Mouse (Mus musculus): ENCODE measurements around the gene Med25. TPM values are rescaled to one million over a fixed set of nuclear protein-coding genes. Genes with fewer than 3 reads are reported as not detected.

The Med25 gene
- polyA plus RNA-seq, 1 experiment = 57.4 TPM

DNA sequence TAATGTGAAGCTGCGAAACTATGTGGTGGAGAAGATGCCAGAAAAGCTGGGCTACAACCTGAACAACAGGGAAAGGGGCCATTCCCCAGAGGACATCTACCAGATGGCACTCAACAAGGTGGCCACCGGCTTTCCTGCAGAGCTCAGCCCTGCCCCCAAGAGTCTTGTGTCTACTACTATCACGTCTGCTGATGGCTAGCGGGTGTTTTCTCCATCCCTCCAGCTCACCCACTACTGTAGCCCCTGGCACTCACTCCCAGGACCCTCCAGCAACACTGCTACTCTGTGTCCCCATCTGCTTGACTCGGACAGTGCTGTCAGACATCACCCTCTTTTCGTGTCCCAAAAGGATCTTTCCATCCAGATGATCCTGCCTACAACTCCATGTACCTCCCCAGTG lies 54.4 kb downstream of the Med25 start:
- H3K4me2 ChIP-seq (ENCODE audit: low read depth) = no peak overlapping the region
- no peaks in the 10 kb centered on the region for H3K79me2 ChIP-seq (ENCODE audit: control insufficient read depth, insufficient read depth)
- H3K4me3 ChIP-seq = no peak overlapping the region
- H3K27me3 ChIP-seq (ENCODE audit: control insufficient read depth, insufficient read depth, insufficient read length) = no peaks in the 10 kb centered on the region
- H3ac ChIP-seq (ENCODE audit: control insufficient read depth, insufficient read length) = no peak overlapping the region
- TF ChIP-seq MYOG (IDR thresholded peaks at IDR 0.05; ENCODE audit: control insufficient read depth in 1 of 3, insufficient read depth in 1 of 3, insufficient read length in 2 of 3, low read depth in 2 of 3) (no peak), MYOD1 (IDR thresholded peaks at IDR 0.05; ENCODE audit: control insufficient read depth in 1 of 3, insufficient read length in 2 of 3, low read depth in 2 of 3) (no peak), POLR2AphosphoS2 (IDR thresholded peaks at IDR 0.05; ENCODE audit: insufficient read length, low read depth) (peak; percentile 70)
- no peaks in the 10 kb centered on the region for H3K36me3 ChIP-seq (ENCODE audit: control insufficient read depth, insufficient read depth)

DNA sequence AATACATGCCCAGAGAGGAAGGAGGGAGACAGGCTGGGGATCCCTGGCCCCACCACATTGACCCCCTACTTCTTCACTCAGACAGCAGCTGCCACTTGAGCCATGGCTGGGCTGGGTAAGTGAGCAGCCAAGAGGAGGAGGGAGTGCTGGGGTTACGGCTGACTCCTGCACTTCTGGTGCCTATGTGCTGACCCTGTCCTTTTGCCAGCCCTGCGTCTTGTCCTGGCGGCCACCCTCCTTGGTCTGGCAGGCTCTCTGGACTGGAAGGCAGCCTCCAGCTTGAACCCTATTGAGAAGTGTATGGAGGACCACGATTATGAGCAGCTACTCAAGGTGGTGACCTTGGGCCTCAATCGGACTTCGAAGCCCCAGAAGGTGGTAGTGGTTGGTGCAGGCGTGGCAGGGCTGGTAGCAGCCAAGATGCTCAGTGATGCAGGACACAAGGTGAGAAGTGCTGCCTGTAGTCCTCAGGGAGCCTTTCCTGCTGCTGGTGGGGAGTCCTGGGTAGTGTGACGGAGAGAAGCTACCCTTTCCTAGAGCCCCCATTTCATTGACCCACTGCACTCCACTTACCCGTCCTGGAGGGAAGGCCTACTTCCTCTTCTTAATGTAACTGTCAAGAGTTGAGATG lies 56.0 kb downstream of the Med25 start:
- no peak overlapping the region for H3K4me2 ChIP-seq (ENCODE audit: low read depth)

GRCm38 (mm10) chr7:44836016-44836404 lies 56.5 kb downstream of the Med25 start:
- Histone ChIP-seq H3ac (ENCODE audit: control insufficient read depth, insufficient read length) (no peak overlapping the region), H3K4me2 (ENCODE audit: low read depth) (no peak overlapping the region), H3K4me3 (no peak overlapping the region), H3K36me3 (ENCODE audit: control insufficient read depth, insufficient read depth) (peaks cover 9% of the 10 kb centered on the region), H3K27me3 (ENCODE audit: control insufficient read depth, insufficient read depth, insufficient read length) (no peaks in the 10 kb centered on the region), H3K79me2 (ENCODE audit: control insufficient read depth, insufficient read depth) (peaks cover 6% of the 10 kb centered on the region)
- TF ChIP-seq USF1 (IDR thresholded peaks at IDR 0.05; ENCODE audit: low read depth) (no peak), CEBPB (IDR thresholded peaks at IDR 0.05; ENCODE audit: insufficient read depth, poor library complexity, severe bottlenecking) (no peak)

More for the DNA sequence above, 56.0 kb downstream of the Med25 start:
- H3K36me3 ChIP-seq (ENCODE audit: control insufficient read depth, insufficient read depth) = peaks cover 4% of the 10 kb centered on the region
- H3ac ChIP-seq (ENCODE audit: control insufficient read depth, insufficient read length) = no peak overlapping the region
- no peak overlapping the region for H3K4me3 ChIP-seq
- peaks cover 2% of the 10 kb centered on the region for H3K79me2 ChIP-seq (ENCODE audit: control insufficient read depth, insufficient read depth)
- H3K27me3 ChIP-seq (ENCODE audit: control insufficient read depth, insufficient read depth, insufficient read length) = no peaks in the 10 kb centered on the region
- TF ChIP-seq POLR2AphosphoS2 (IDR thresholded peaks at IDR 0.05; ENCODE audit: insufficient read length, low read depth) (peak; percentile 62), MYOD1 (IDR thresholded peaks at IDR 0.05; ENCODE audit: control insufficient read depth in 1 of 3, insufficient read length in 2 of 3, low read depth in 2 of 3) (no peak)

DNA sequence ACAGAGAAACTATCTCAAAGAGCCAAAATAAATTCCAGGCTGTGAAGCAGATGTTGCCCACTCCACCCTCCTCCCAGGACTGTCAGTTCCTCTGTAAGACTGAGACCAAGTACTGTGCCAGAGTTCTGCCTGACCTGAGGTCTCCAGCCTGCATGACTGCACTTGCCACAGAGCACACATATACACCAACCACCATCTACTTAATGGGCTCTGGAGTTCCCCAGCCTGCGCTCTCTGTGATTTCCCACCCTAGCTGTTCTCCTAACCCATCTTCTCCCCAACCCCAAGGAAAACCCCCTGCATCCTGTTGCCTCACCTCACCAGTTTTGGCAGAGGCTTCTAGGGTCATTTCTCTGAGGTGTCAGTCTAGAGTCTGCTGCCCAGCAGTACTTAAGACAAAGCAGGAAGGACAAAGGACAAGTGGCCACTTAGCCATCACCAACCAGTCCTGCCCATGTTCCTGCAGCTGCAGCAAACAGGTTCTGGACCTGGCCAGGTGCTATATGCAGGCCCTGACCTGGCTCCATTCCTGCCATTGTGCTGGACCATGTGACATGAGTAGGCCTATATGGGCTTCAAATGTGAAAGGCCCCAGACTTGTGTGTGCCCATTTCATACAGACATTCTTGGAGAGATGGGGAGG lies 57.0 kb downstream of the Med25 start:
- H3ac ChIP-seq (ENCODE audit: control insufficient read depth, insufficient read length) = no peak overlapping the region
- H3K79me2 ChIP-seq (ENCODE audit: control insufficient read depth, insufficient read depth) = peaks cover 12% of the 10 kb centered on the region
- no peaks in the 10 kb centered on the region for H3K27me3 ChIP-seq (ENCODE audit: control insufficient read depth, insufficient read depth, insufficient read length)
- peaks cover 14% of the 10 kb centered on the region for H3K36me3 ChIP-seq (ENCODE audit: control insufficient read depth, insufficient read depth)
- no peak overlapping the region for H3K4me2 ChIP-seq (ENCODE audit: low read depth)
- H3K4me3 ChIP-seq = no peak overlapping the region
- TF ChIP-seq POLR2AphosphoS2 (IDR thresholded peaks at IDR 0.05; ENCODE audit: insufficient read length, low read depth) = peak; percentile 72
- TF ChIP-seq E2F4 (IDR thresholded peaks at IDR 0.05; ENCODE audit: insufficient read depth) = no peak

DNA sequence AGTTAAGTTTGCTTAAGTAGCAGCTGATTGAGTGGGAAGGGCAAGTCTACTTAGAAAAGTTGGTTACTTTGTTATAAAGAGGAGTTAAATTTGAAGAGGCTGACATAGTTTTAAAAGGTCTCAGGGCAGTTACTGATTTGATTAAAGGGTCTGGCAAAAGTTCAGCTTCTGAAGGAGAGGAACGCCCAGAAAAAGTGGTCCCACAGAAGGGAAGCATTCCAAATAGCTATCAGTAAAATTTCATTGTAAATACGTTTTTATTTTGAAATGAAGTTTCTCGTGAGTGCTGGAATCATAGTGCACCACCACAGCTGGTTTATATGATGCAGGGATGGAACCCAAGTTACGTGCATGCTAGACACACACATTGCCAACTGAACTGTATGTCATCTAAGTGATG lies 59.7 kb downstream of the Med25 start:
- Histone ChIP-seq H3K27me3 (ENCODE audit: control insufficient read depth, insufficient read depth, insufficient read length) (no peaks in the 10 kb centered on the region), H3K4me3 (no peak overlapping the region), H3K79me2 (ENCODE audit: control insufficient read depth, insufficient read depth) (peaks cover 28% of the 10 kb centered on the region), H3K4me2 (ENCODE audit: low read depth) (no peak overlapping the region), H3K36me3 (ENCODE audit: control insufficient read depth, insufficient read depth) (peaks cover 26% of the 10 kb centered on the region), H3ac (ENCODE audit: control insufficient read depth, insufficient read length) (no peak overlapping the region)
- no peak for TF ChIP-seq POLR2A (IDR thresholded peaks at IDR 0.05; ENCODE audit: insufficient read length, low read depth)

- Histone ChIP-seq H3K4me3 (no peak overlapping the region), H3K4me2 (ENCODE audit: low read depth) (no peak overlapping the region), H3ac (ENCODE audit: control insufficient read depth, insufficient read length) (no peak overlapping the region), H3K36me3 (ENCODE audit: control insufficient read depth, insufficient read depth) (peaks cover 26% of the 10 kb centered on the region), H3K27me3 (ENCODE audit: control insufficient read depth, insufficient read depth, insufficient read length) (no peaks in the 10 kb centered on the region), H3K79me2 (ENCODE audit: control insufficient read depth, insufficient read depth) (peaks cover 69% of the 10 kb centered on the region)
- TF ChIP-seq E2F4 (IDR thresholded peaks at IDR 0.05; ENCODE audit: insufficient read depth) (no peak), TCF3 (IDR thresholded peaks at IDR 0.05; ENCODE audit: insufficient read length, low read depth) (no peak), POLR2AphosphoS2 (IDR thresholded peaks at IDR 0.05; ENCODE audit: insufficient read length, low read depth) (no peak), MYOD1 (IDR thresholded peaks at IDR 0.05; ENCODE audit: control insufficient read depth in 1 of 3, insufficient read length in 2 of 3, low read depth in 2 of 3) (peak in 1 of 3 experiments; percentile 60), MYOG (IDR thresholded peaks at IDR 0.05; ENCODE audit: control insufficient read depth in 1 of 3, insufficient read depth in 1 of 3, insufficient read length in 2 of 3, low read depth in 2 of 3) (peak in 2 of 3 experiments; percentile 9 to 48), POLR2A (IDR thresholded peaks at IDR 0.05; ENCODE audit: insufficient read length, low read depth) (no peak), CEBPB (IDR thresholded peaks at IDR 0.05; ENCODE audit: insufficient read depth, poor library complexity, severe bottlenecking) (no peak), MAX (IDR thresholded peaks at IDR 0.05; ENCODE audit: low read depth) (no peak), SRF (IDR thresholded peaks at IDR 0.05; ENCODE audit: control insufficient read depth, insufficient read length, low read depth) (no peak)
These were observed 63.8 kb downstream of the Med25 start for GRCm38 (mm10) chr7:44828706-44829105.
